In genomic region chr10:62651961-62652360, GRCm38 (mm10) we compare ENCODE assay signal across 8 mouse cellular contexts. TPM values are rescaled to one million over a fixed set of nuclear protein-coding genes. Genes with fewer than 3 reads are reported as not detected.
DNase-seq lines count a peak whose midpoint lies in the region; ATAC-seq lines count a peak whose summit lies in the region.

No protein-coding gene starts in this region.

- peaks cover 6% of the 10 kb centered on the region for H3K4me1 ChIP-seq in kidney, embryonic 14.5 days (ENCODE audit: control insufficient read depth, insufficient read depth, low read length)
- H3K4me1 ChIP-seq in hindbrain, embryonic 10.5 days (replicated peaks): peaks cover 20% of the 10 kb centered on the region
- H3K4me1 ChIP-seq in midbrain, embryonic 11.5 days (ENCODE audit: control insufficient read depth, insufficient read depth, low read length): peaks cover 13% of the 10 kb centered on the region

- peak overlapping the region; percentile 56 for H3K9ac ChIP-seq in kidney, embryonic 14.5 days (ENCODE audit: low read depth, low read length)
- peak overlapping the region; percentile 92 for H3K9ac ChIP-seq in midbrain, embryonic 11.5 days (ENCODE audit: low read length)

- no peak for DNase-seq in kidney, adult 8-10 months
- DNase-seq in Muller cell, postnatal 12 days (ENCODE audit: inconsistent ontology term): peak; percentile 25
- DNase-seq in hindbrain, embryonic 10.5 days (ENCODE audit: low spot score): no peak
- peak; percentile 91 for DNase-seq in midbrain, embryonic 11.5 days (ENCODE audit: low spot score, missing footprints)
- no peak for DNase-seq in adrenal gland, postnatal 36 days
- no peak for DNase-seq in right cerebral cortex, postnatal 10 days (ENCODE audit: low spot score in 2 of 2)
- DNase-seq in spleen, postnatal 10 days (ENCODE audit: low spot score in 2 of 2): no peak

- WGBS in kidney, embryonic 14.5 days: 27% methylated on average over 3 of the region's 3 CpGs
- 24% methylated on average over 3 of the region's 3 CpGs for WGBS in hindbrain, embryonic 10.5 days
- WGBS in midbrain, embryonic 11.5 days: 27% methylated on average over 3 of the region's 3 CpGs

- H3K4me2 ChIP-seq in kidney, embryonic 14.5 days (replicated peaks; ENCODE audit: low read depth, low read length): peak overlapping the region; percentile 60
- H3K4me2 ChIP-seq in midbrain, embryonic 11.5 days: peak overlapping the region; percentile 75

- H3K4me3 ChIP-seq in kidney, embryonic 14.5 days (ENCODE audit: low read length): peak overlapping the region; percentile 98
- peak overlapping the region; percentile 95 for H3K4me3 ChIP-seq in hindbrain, embryonic 10.5 days
- H3K4me3 ChIP-seq in midbrain, embryonic 11.5 days (ENCODE audit: low read depth, low read length): peak overlapping the region; percentile 89

- H3K9me3 ChIP-seq in kidney, embryonic 14.5 days (ENCODE audit: control insufficient read depth, low read length): no peaks in the 10 kb centered on the region
- no peaks in the 10 kb centered on the region for H3K9me3 ChIP-seq in hindbrain, embryonic 10.5 days
- H3K9me3 ChIP-seq in midbrain, embryonic 11.5 days (ENCODE audit: control insufficient read depth, low read length): no peaks in the 10 kb centered on the region

- H3K27ac ChIP-seq in kidney, embryonic 14.5 days (ENCODE audit: low read depth, low read length): peak overlapping the region; percentile 91
- peak overlapping the region; percentile 97 for H3K27ac ChIP-seq in hindbrain, embryonic 10.5 days
- H3K27ac ChIP-seq in midbrain, embryonic 11.5 days (ENCODE audit: low read depth, low read length): peak overlapping the region; percentile 77

- no peaks in the 10 kb centered on the region for H3K27me3 ChIP-seq in kidney, embryonic 14.5 days (ENCODE audit: control insufficient read depth, insufficient read depth, low read length)
- no peaks in the 10 kb centered on the region for H3K27me3 ChIP-seq in hindbrain, embryonic 10.5 days (ENCODE audit: insufficient read depth, poor library complexity, severe bottlenecking)
- no peaks in the 10 kb centered on the region for H3K27me3 ChIP-seq in midbrain, embryonic 11.5 days (ENCODE audit: control insufficient read depth, insufficient read depth, low read length)

- peaks cover 3% of the 10 kb centered on the region; the same call in 1 of the 2 replicates for H3K36me3 ChIP-seq in kidney, embryonic 14.5 days (ENCODE audit: control insufficient read depth, insufficient read depth, low read length)
- H3K36me3 ChIP-seq in hindbrain, embryonic 10.5 days: peaks cover 12% of the 10 kb centered on the region
- no peaks in the 10 kb centered on the region for H3K36me3 ChIP-seq in midbrain, embryonic 11.5 days (ENCODE audit: control insufficient read depth, insufficient read depth, low read length)

- ATAC-seq in kidney, embryonic 14.5 days (ENCODE audit: low FRiP score, low TSS enrichment): no peak
- no peak for ATAC-seq in midbrain, embryonic 11.5 days (ENCODE audit: low FRiP score)

RNA-seq across cellular contexts. Expression of gene Ddx50, which starts 0.9 kb away (rescaled TPM):
- 101 and 138 TPM in 2 replicates for polyA plus RNA-seq in kidney, embryonic 14.5 days (2014; fragmentation: Nextera tagmentation; extraction: Ambion mirVana)
- 95.7 and 99.7 TPM in 2 replicates for polyA plus RNA-seq in hindbrain, embryonic 10.5 days (2016; fragmentation: Nextera tagmentation; extraction: Ambion mirVana)
- polyA plus RNA-seq in midbrain, embryonic 11.5 days (2014; fragmentation: Nextera tagmentation; extraction: Ambion mirVana): 127 and 143 TPM in 2 replicates
- 100 to 1,000 TPM; 121 to 124 TPM for total RNA-seq in adrenal gland, postnatal 36 days (2021)

RNA-seq across cellular contexts. Expression of gene Ddx21, which starts 49.9 kb away (rescaled TPM):
- 23.4 and 36.3 TPM in 2 replicates for polyA plus RNA-seq in kidney, embryonic 14.5 days (2014; fragmentation: Nextera tagmentation; extraction: Ambion mirVana)
- 20.1 and 31.2 TPM in 2 replicates for polyA plus RNA-seq in hindbrain, embryonic 10.5 days (2016; fragmentation: Nextera tagmentation; extraction: Ambion mirVana)
- 37.5 and 39.2 TPM in 2 replicates for polyA plus RNA-seq in midbrain, embryonic 11.5 days (2014; fragmentation: Nextera tagmentation; extraction: Ambion mirVana)
- 10 to 100 TPM; 70.3 to 85.0 TPM for total RNA-seq in adrenal gland, postnatal 36 days (2021)

Comparison
In these comparisons a context has a peak if more than half of its experiments do, and no peak if none do; other contexts are left out.
1. DNase-seq: peak in Muller cell, postnatal 12 days (single experiment) and midbrain, embryonic 11.5 days (single experiment); none in kidney, adult 8-10 months (0 of 2), hindbrain, embryonic 10.5 days (single experiment), adrenal gland, postnatal 36 days (0 of 2), right cerebral cortex, postnatal 10 days (0 of 2) and spleen, postnatal 10 days (0 of 2).
2. Peak in every context shown above with its lines, with median percentiles within 50 percentile points of each other: H3K27ac ChIP-seq and H3K4me3 ChIP-seq.